31 mouse cellular contexts compared by ENCODE assay signal in the genomic region with DNA sequence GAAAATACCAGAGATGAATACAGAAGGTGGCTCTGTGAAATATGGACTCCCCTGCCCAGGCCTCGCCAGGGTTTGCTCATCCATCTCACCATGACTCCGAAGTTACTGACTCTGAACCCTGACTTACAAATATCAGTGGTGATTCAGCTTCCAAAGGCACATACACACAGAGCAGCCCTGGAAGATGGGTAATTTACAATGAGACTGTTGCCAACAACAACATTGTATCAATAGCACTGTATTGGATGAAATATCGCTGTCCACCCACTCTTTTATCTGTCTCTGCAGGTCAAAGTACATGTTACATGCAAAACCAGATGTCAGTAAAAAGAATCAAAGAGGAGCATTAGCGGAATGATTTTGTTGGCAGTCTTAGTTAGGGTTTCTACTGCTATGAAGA.
"Had no signal": no experiment of that assay in that cellular context is flagged by ENCODE, and none has a peak within 500 bp of the region (broad histone marks: within the 10 kb centered on the region; RNA-seq: fewer than 3 reads in every experiment).

No protein-coding gene starts in this region.

- H3K9ac ChIP-seq: limb, embryonic 12.5 days; limb, embryonic 13.5 days; limb, embryonic 15.5 days; liver, embryonic 12.5 days; liver, embryonic 13.5 days; liver, embryonic 14.5 days; liver, embryonic 15.5 days; liver, postnatal 0 days; lung, embryonic 14.5 days; lung, embryonic 15.5 days; midbrain, embryonic 12.5 days; midbrain, embryonic 13.5 days; midbrain, embryonic 15.5 days had no signal

- H3K27ac ChIP-seq: left cerebral cortex, adult 2 months; limb, embryonic 10.5 days; limb, embryonic 12.5 days; limb, embryonic 13.5 days; limb, embryonic 15.5 days; liver, embryonic 12.5 days; liver, embryonic 13.5 days; liver, embryonic 14.5 days; liver, embryonic 15.5 days; lung, embryonic 15.5 days; macrophage; midbrain, embryonic 10.5 days; midbrain, embryonic 12.5 days; midbrain, embryonic 13.5 days; midbrain, embryonic 15.5 days had no signal

- DNase-seq: left cerebral cortex, postnatal 4 days; liver; liver, embryonic 13.5 days; liver, postnatal 0 days; lung, adult 18-20 months; lung, adult 2 months; lung, embryonic 14.5 days; lung, postnatal 10 days; lung, postnatal 14 days; lung, postnatal 36 days; lung, postnatal 4 days; midbrain, embryonic 14.5 days had no signal

- H3K4me1 ChIP-seq: limb, embryonic 10.5 days; limb, embryonic 12.5 days; limb, embryonic 13.5 days; limb, embryonic 15.5 days; midbrain, embryonic 12.5 days; midbrain, embryonic 13.5 days; midbrain, embryonic 15.5 days had no signal

- ATAC-seq: liver, embryonic 12.5 days; liver, postnatal 0 days; lung, postnatal 0 days; midbrain, embryonic 13.5 days; midbrain, embryonic 15.5 days; midbrain, embryonic 16.5 days had no signal

- H3K4me2 ChIP-seq: limb, embryonic 12.5 days; limb, embryonic 13.5 days; limb, embryonic 15.5 days; liver, embryonic 12.5 days; liver, embryonic 13.5 days; liver, embryonic 15.5 days; lung, embryonic 14.5 days; lung, embryonic 15.5 days; midbrain, embryonic 11.5 days; midbrain, embryonic 12.5 days; midbrain, embryonic 13.5 days; midbrain, embryonic 15.5 days had no signal

- H3K9me3 ChIP-seq: limb, embryonic 10.5 days; limb, embryonic 12.5 days; limb, embryonic 13.5 days; limb, embryonic 15.5 days; liver, embryonic 12.5 days; liver, embryonic 13.5 days; liver, embryonic 15.5 days; lung, embryonic 15.5 days; midbrain, embryonic 10.5 days; midbrain, embryonic 12.5 days; midbrain, embryonic 13.5 days; midbrain, embryonic 15.5 days had no signal

- H3K4me3 ChIP-seq: left cerebral cortex, adult 2 months; limb, embryonic 10.5 days; limb, embryonic 12.5 days; limb, embryonic 13.5 days; limb, embryonic 15.5 days; liver, embryonic 12.5 days; liver, embryonic 13.5 days; liver, embryonic 15.5 days; lung, embryonic 15.5 days; megakaryocyte, embryonic 14.5 days; midbrain, embryonic 10.5 days; midbrain, embryonic 12.5 days; midbrain, embryonic 13.5 days; midbrain, embryonic 15.5 days; myocyte had no signal

- H3K27me3 ChIP-seq: limb, embryonic 12.5 days; limb, embryonic 13.5 days; limb, embryonic 15.5 days; liver, embryonic 12.5 days; liver, embryonic 13.5 days; liver, embryonic 15.5 days; lung, embryonic 15.5 days; megakaryocyte, embryonic 14.5 days; midbrain, embryonic 12.5 days; midbrain, embryonic 13.5 days; midbrain, embryonic 15.5 days had no signal

- H3K36me3 ChIP-seq: limb, embryonic 10.5 days; limb, embryonic 12.5 days; limb, embryonic 13.5 days; limb, embryonic 15.5 days; liver, embryonic 12.5 days; liver, embryonic 13.5 days; liver, embryonic 15.5 days; lung, embryonic 15.5 days; midbrain, embryonic 10.5 days; midbrain, embryonic 12.5 days; midbrain, embryonic 13.5 days; midbrain, embryonic 15.5 days had no signal
